Mouse (Mus musculus) MEL (cell line): Measurements from ENCODE around the gene Lcp1. TPM values are rescaled to one million over a fixed set of nuclear protein-coding genes. Genes with fewer than 3 reads are reported as not detected.

Source experiments
- DNase-seq: peaks from one replicate; pipeline ENCODE4 v3.0.0; 2011; ENCODE audit warnings: low read depth, low spot score
- H3K27ac ChIP-seq: 2 replicates; pipeline ENCODE4 v1.5.1; 2012; ENCODE audit warnings: low read depth, mild to moderate bottlenecking, control low read depth, low read length, moderate library complexity; ENCODE audit not compliant: control insufficient read depth
- H3K27me3 ChIP-seq, 2 experiments: fragments of 150-350 bp in 1 of 2; sonication (generic) in 1 of 2; 2 replicates each; pipeline ENCODE4 v1.6.1; 2012; ENCODE audit warnings: low read length in 2 of 2, mild to moderate bottlenecking in 2 of 2, improper control_type of control experiment in 1 of 2, moderate library complexity in 1 of 2; ENCODE audit not compliant: insufficient read depth in 2 of 2, control insufficient read depth in 1 of 2
- H3K36me3 ChIP-seq, 2 experiments: 2 replicates each; pipeline ENCODE4 v1.6.1; 2012 to 2014; ENCODE audit warnings: low read length in 2 of 2, improper control_type of control experiment in 1 of 2, inconsistent platforms in 1 of 2, mild to moderate bottlenecking in 1 of 2; ENCODE audit not compliant: insufficient read depth in 2 of 2, control insufficient read depth in 1 of 2
- H3K4me1 ChIP-seq, 2 experiments: fragments of 150-350 bp in 1 of 2; sonication (generic) in 1 of 2; 2 replicates each; pipeline ENCODE4 v1.6.1; 2012; ENCODE audit warnings: low read length in 2 of 2, improper control_type of control experiment in 1 of 2, mild to moderate bottlenecking in 1 of 2; ENCODE audit not compliant: insufficient read depth in 2 of 2, control insufficient read depth in 1 of 2
- H3K4me3 ChIP-seq, 2 experiments: fragments of 150-350 bp in 1 of 2; sonication (generic) in 1 of 2; 2 replicates each; pipeline ENCODE4 v1.5.1; 2012; ENCODE audit warnings: low read depth in 2 of 2, low read length in 2 of 2, mild to moderate bottlenecking in 2 of 2, moderate library complexity in 2 of 2, control low read depth in 1 of 2, improper control_type of control experiment in 1 of 2; ENCODE audit not compliant: control insufficient read depth in 1 of 2, insufficient read depth in 1 of 2
- H3K79me2 ChIP-seq: 2 replicates; pipeline ENCODE4 v1.6.1; 2012; ENCODE audit warnings: mild to moderate bottlenecking, low read length, moderate library complexity; ENCODE audit not compliant: control insufficient read depth, poor library complexity, insufficient read depth
- H3K9ac ChIP-seq: 2 replicates; pipeline ENCODE4 v1.6.1; 2012; ENCODE audit warnings: low read depth, mild to moderate bottlenecking, control low read depth, low read length, moderate library complexity; ENCODE audit not compliant: control insufficient read depth, poor library complexity, severe bottlenecking
- H3K9me3 ChIP-seq: fragments of 150-350 bp; sonication (generic); replicated peaks from 2 replicates; pipeline ENCODE4 v1.6.1; 2012; ENCODE audit warnings: mild to moderate bottlenecking, low read length, improper control_type of control experiment, moderate library complexity; ENCODE audit not compliant: insufficient read depth
- BHLHE40 ChIP-seq: IDR thresholded peaks from 2 replicates; pipeline ENCODE4 v1.6.1; 2012; ENCODE audit warnings: low read depth, mild to moderate bottlenecking, inconsistent platforms, low read length, improper control_type of control experiment, borderline replicate concordance
- CTCF ChIP-seq, 3 experiments: IDR thresholded peaks in 2 of 3; conservative IDR thresholded peaks in 1 of 3; 2 replicates each; pipeline ENCODE4 v1.5.1; 2011 to 2012; ENCODE audit warnings: low read length in 3 of 3, low read depth in 2 of 3, mild to moderate bottlenecking in 2 of 3, improper control_type of control experiment in 1 of 3, inconsistent platforms in 1 of 3, mixed read lengths in 1 of 3, moderate library complexity in 1 of 3; ENCODE audit not compliant: control insufficient read depth in 1 of 3, insufficient read depth in 1 of 3, poor library complexity in 1 of 3, severe bottlenecking in 1 of 3
- ELF1 ChIP-seq: IDR thresholded peaks from 2 replicates; pipeline ENCODE4 v1.6.1; 2014; ENCODE audit warnings: low read depth, mild to moderate bottlenecking, inconsistent platforms, low read length, improper control_type of control experiment, moderate library complexity
- EP300 ChIP-seq, 2 experiments: IDR thresholded peaks; 2 replicates each; pipeline ENCODE4 v1.6.1; 2011; ENCODE audit warnings: improper control_type of control experiment in 2 of 2, low read length in 2 of 2, low read depth in 1 of 2, mild to moderate bottlenecking in 1 of 2
- GABPA ChIP-seq: IDR thresholded peaks from 2 replicates; pipeline ENCODE4 v1.6.1; 2012; ENCODE audit warnings: low read depth, mild to moderate bottlenecking, inconsistent platforms, low read length, improper control_type of control experiment, moderate library complexity
- GATA1 ChIP-seq: IDR thresholded peaks from 2 replicates; pipeline ENCODE4 v1.6.1; 2011; ENCODE audit warnings: low read depth, low read length, improper control_type of control experiment
- HCFC1 ChIP-seq: IDR thresholded peaks from 2 replicates; pipeline ENCODE4 v1.6.1; 2012; ENCODE audit warnings: low read depth, mild to moderate bottlenecking, inconsistent platforms, low read length, improper control_type of control experiment, moderate library complexity
- JUND ChIP-seq: IDR thresholded peaks from 2 replicates; pipeline ENCODE4 v1.6.1; 2011; ENCODE audit warnings: low read depth, mild to moderate bottlenecking, improper control_type of control experiment, low read length
- MXI1 ChIP-seq: IDR thresholded peaks from 2 replicates; pipeline ENCODE4 v1.6.1; 2011; ENCODE audit warnings: mild to moderate bottlenecking, low read depth, low read length, improper control_type of control experiment
- MYC ChIP-seq: IDR thresholded peaks from 2 replicates; pipeline ENCODE4 v1.6.1; 2011; ENCODE audit warnings: low read depth, mild to moderate bottlenecking, low read length, improper control_type of control experiment, moderate library complexity
- NELFE ChIP-seq: IDR thresholded peaks from 2 replicates; pipeline ENCODE4 v1.6.1; 2011; ENCODE audit warnings: low read depth, low read length, improper control_type of control experiment
- NRF1 ChIP-seq: IDR thresholded peaks from 2 replicates; pipeline ENCODE4 v1.6.1; 2014; ENCODE audit warnings: low read depth, mild to moderate bottlenecking, inconsistent platforms, low read length, improper control_type of control experiment, moderate library complexity; ENCODE audit not compliant: poor library complexity, insufficient read depth, severe bottlenecking
- POLR2A ChIP-seq, 2 experiments: IDR thresholded peaks; 2 replicates each; pipeline ENCODE4 v1.6.1; 2011 to 2012; ENCODE audit warnings: low read length in 2 of 2, mild to moderate bottlenecking in 2 of 2, control low read depth in 1 of 2, improper control_type of control experiment in 1 of 2, low read depth in 1 of 2, moderate library complexity in 1 of 2; ENCODE audit not compliant: control insufficient read depth in 1 of 2, insufficient read depth in 1 of 2, poor library complexity in 1 of 2
- POLR2AphosphoS5 ChIP-seq: IDR thresholded peaks from 2 replicates; pipeline ENCODE4 v1.6.1; 2012; ENCODE audit warnings: low read depth, borderline replicate concordance, mild to moderate bottlenecking, inconsistent platforms, low read length, moderate library complexity, mixed read lengths
- RCOR1 ChIP-seq: IDR thresholded peaks from 2 replicates; pipeline ENCODE4 v1.6.1; 2012; ENCODE audit warnings: low read depth, mild to moderate bottlenecking, inconsistent platforms, low read length, improper control_type of control experiment
- SIN3A ChIP-seq: IDR thresholded peaks from 2 replicates; pipeline ENCODE4 v1.6.1; 2012; ENCODE audit warnings: low read length, improper control_type of control experiment, inconsistent platforms
- TBP ChIP-seq: IDR thresholded peaks from 2 replicates; pipeline ENCODE4 v1.8.0; 2011; ENCODE audit warnings: low read depth, low read length, improper control_type of control experiment
- ZMIZ1 ChIP-seq: IDR thresholded peaks from 2 replicates; pipeline ENCODE4 v1.6.1; 2012; ENCODE audit warnings: low read depth, mild to moderate bottlenecking, inconsistent platforms, low read length, improper control_type of control experiment, moderate library complexity
- polyA plus RNA-seq, 2 experiments: library from polyadenylated mRNA; stranded (reverse) in 1 of 2; unstranded in 1 of 2; fragments of >175 nt in 1 of 2; fragments of >200 nt in 1 of 2; gene quantifications; 2 replicates each; pipeline versions ENCODE4 v1.2.1 to v1.2.4; 2012; ENCODE audit warnings: low replicate concordance in 2 of 2, low read depth in 1 of 2; ENCODE audit not compliant: insufficient read length in 2 of 2, insufficient read depth in 1 of 2, missing spikeins in 1 of 2
- total RNA-seq: library from RNA; depleted of rRNA; stranded (reverse); fragments of 300-350 nt; gene quantifications from 2 replicates; pipeline ENCODE4 v1.2.3, GENCODE M21; 2012; rRNA removed

The Lcp1 gene
- total RNA-seq, result 11.0 and 23.7 TPM in 2 replicates
- 10 to 100 TPM in 1 of 2 experiments, not detected in 1; 20.3 TPM for polyA plus RNA-seq

- H3K27me3 ChIP-seq, result peaks cover 12 to 22% of the 10 kb centered on the region in 2 experiments
- H3K79me2 ChIP-seq, result no peaks in the 10 kb centered on the region
- H3K9ac ChIP-seq, result peak within 1 kb of the TSS; percentile 28
- H3K4me1 ChIP-seq, result peaks cover 0 to 5% of the 10 kb centered on the region in 2 experiments; a peak in 3 of 4 replicates
- peaks cover 0 to 2% of the 10 kb centered on the region in 2 experiments; a peak in 2 of 4 replicates for H3K36me3 ChIP-seq
- peak; percentile 68 for DNase-seq
- TF ChIP-seq NRF1, result peak; percentile 72
- TF ChIP-seq NELFE, result no peak
- peak; percentile 24; the same call in 1 of the 2 replicates for TF ChIP-seq SIN3A
- H3K4me3 ChIP-seq, result peak within 1 kb of the TSS; percentile 81 to 87
- no peaks in the 10 kb centered on the region for H3K9me3 ChIP-seq
- no peak within 1 kb of the TSS for H3K27ac ChIP-seq
These were observed at the start of gene Lcp1, which contains the start of gene Lrrc63 for GRCm38 (mm10) chr14:75130501-75131318. TSS of gene Lcp1 (plus strand) at chr14:75131101. TSS of gene Lrrc63 (minus strand) at chr14:75130881.

- H3K9me3 ChIP-seq, result no peaks in the 10 kb centered on the region
- TF ChIP-seq JUND (no peak), GATA1 (no peak), BHLHE40 (no peak)
- TF ChIP-seq, all 39 proteins: peak for 0
- H3K9ac ChIP-seq, result no peak overlapping the region
- H3K27me3 ChIP-seq, result peaks cover 2 to 4% of the 10 kb centered on the region in 2 experiments; a peak in 3 of 4 replicates
- DNase-seq, result peak; percentile 16
- H3K4me3 ChIP-seq, result no peak overlapping the region
- no peak overlapping the region for H3K27ac ChIP-seq
- no peaks in the 10 kb centered on the region for H3K36me3 ChIP-seq
- no peaks in the 10 kb centered on the region for H3K79me2 ChIP-seq
- no peaks in the 10 kb centered on the region for H3K4me1 ChIP-seq
These were observed 27.9 kb upstream of the Lcp1 start for GRCm38 (mm10) chr14:75102956-75103355.

GRCm38 (mm10) chr14:75121658-75122057 is 9.2 kb upstream of the Lcp1 start:
- TF ChIP-seq GATA1 (no peak), NRF1 (no peak), POLR2AphosphoS5 (no peak), SIN3A (no peak), CTCF (IDR thresholded peaks at IDR 0.05 in 2 of 3, conservative IDR thresholded peaks at IDR 0.05 in 1 of 3; ENCODE audit: control insufficient read depth in 1 of 3, insufficient read depth in 1 of 3, low read depth in 2 of 3, low read length in 3 of 3, poor library complexity in 1 of 3, severe bottlenecking in 1 of 3) (no peak), ELF1 (no peak), MYC (no peak), RCOR1 (no peak), EP300 (IDR thresholded peaks at IDR 0.05; ENCODE audit: low read depth in 1 of 2, low read length in 2 of 2) (no peak), POLR2A (IDR thresholded peaks at IDR 0.05; ENCODE audit: control insufficient read depth in 1 of 2, insufficient read depth in 1 of 2, low read depth in 1 of 2, low read length in 2 of 2, poor library complexity in 1 of 2) (no peak), GABPA (no peak), BHLHE40 (no peak), TBP (no peak), MXI1 (no peak), ZMIZ1 (no peak), HCFC1 (no peak)
- no peak for DNase-seq

More at GRCm38 (mm10) chr14:75121658-75122057, 9.2 kb upstream of the Lcp1 start:
- no peaks in the 10 kb centered on the region for H3K79me2 ChIP-seq
- H3K9me3 ChIP-seq, result no peaks in the 10 kb centered on the region
- H3K27me3 ChIP-seq, result peaks cover 0 to 2% of the 10 kb centered on the region in 2 experiments; a peak in 1 of 4 replicates
- H3K4me3 ChIP-seq, result no peak overlapping the region
- H3K9ac ChIP-seq, result no peak overlapping the region
- H3K36me3 ChIP-seq, result no peaks in the 10 kb centered on the region
- no peaks in the 10 kb centered on the region for H3K4me1 ChIP-seq
- no peak overlapping the region for H3K27ac ChIP-seq
